Mouse (Mus musculus): ENCODE measurements at regions not wholly inside any gene's neighbourhood (a gene's known extent, or its start where the extent isn't known, plus 50 kb on each side); places are given as distances from the start of the nearest gene placed in this dataset.

DNA sequence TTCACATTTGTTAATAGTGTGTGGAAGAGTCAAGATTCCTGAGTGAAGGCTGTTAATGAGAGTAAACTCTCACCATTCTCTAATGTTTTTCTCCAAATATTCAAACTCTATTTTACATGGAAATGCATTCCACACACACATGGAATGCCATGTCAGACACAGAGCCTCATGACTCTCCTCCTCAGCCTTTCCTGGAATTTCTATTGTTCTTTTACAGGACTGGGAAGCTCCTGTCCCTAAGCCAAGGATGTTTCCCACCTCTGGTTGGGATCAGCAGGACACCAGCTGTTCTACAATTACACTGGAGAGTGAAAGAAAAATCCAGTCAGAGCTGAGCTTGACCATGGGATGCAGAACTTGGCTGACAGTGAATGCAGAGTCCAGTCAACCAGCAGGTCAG lies 309.3 kb upstream of the Rasgrp1 start:
- DNase-seq (ENCODE audit: low read depth, low spot score) (no peak), ATAC-seq (peak; percentile 45)
- no peaks in the 10 kb centered on the region for H3K27me3 ChIP-seq
- ChIA-PET POLR2A (interaction anchor here (0.9 to 1.0 kb wide), 2 partner anchors 14 to 16 kb away, joined by 3 read pairs; no protein-coding TSS in a partner anchor), CTCF (interaction anchor here (0.7 to 2.0 kb wide), 6 partner anchors 11 to 466 kb away, joined by 3 to 7 read pairs (median 4); no protein-coding TSS in a partner anchor)
- in situ Hi-C loops (cut with MboI; ENCODE audit: low pct_unique_long_range_greater_than_20kb), result loop anchor here (5.0 kb wide), 1 partner anchor 110 kb away; no protein-coding TSS in a partner anchor
- no peak for TF ChIP-seq CTCF (IDR thresholded peaks at IDR 0.05)

DNA sequence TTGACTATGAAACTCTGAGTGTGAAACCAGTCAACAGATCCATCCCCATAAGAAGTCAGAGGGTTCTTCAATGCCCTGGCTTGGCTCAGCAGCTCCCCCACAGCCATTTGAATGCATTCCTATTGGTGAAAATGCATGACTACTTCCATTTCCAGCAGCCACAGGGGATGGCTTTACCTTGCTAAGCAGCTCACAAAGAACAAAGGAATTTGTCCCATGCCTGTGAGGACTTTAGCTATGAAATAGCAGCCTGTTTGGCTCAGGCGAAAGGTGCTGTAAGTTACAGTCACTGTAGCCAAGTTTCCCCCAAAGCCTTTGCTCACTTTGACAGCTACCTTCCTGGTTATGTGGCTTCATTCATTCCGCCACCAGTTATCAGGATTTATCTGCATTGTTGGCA lies 309.8 kb upstream of the Rasgrp1 start:
- in situ Hi-C loops (cut with MboI; ENCODE audit: low pct_unique_long_range_greater_than_20kb), result loop anchor here (5.0 kb wide), 1 partner anchor 110 kb away; no protein-coding TSS in a partner anchor
- ATAC-seq (peak; percentile 59), DNase-seq (ENCODE audit: low read depth, low spot score) (no peak)
- peak; percentile 18 for TF ChIP-seq CTCF (IDR thresholded peaks at IDR 0.05)
- ChIA-PET CTCF (interaction anchor here (0.7 to 2.0 kb wide), 4 partner anchors 11 to 465 kb away, joined by 3 to 7 read pairs (median 4); no protein-coding TSS in a partner anchor), POLR2A (interaction anchor here (0.9 kb wide), 1 partner anchor 13 kb away, joined by 3 read pairs; no protein-coding TSS in a partner anchor)
- no peaks in the 10 kb centered on the region for H3K27me3 ChIP-seq

DNA sequence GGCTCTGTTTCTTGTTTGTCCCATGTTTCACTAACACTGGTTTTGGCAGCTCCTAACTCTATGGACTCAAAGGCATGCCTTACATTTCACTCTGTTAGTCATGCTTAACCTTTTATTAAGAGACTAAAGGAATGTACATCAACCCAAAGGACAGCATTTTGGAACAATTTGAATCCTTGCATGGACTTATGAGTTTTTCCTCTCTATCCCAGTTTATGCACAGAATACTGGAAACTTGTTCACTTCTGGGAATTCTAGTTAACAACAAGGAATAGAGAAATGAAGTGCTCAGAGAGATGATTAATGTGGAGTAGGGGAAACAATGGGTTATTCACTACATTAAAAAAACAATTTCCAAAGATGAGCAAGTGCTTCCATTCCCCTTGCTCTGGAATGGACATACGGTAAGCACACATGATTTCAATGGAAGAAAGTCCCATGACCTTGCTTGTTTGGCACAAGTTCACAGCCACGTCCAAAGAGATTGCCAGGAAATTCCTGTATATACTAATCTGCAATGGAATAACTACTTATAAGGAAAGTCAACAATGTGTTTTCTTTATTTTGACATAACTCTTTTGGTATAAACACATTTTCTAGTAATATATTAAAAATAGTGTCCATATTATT lies 313.9 kb upstream of the Rasgrp1 start:
- H3K27me3 ChIP-seq, result no peaks in the 10 kb centered on the region
- CTCF ChIA-PET, result no interaction called here
- TF ChIP-seq CTCF (IDR thresholded peaks at IDR 0.05), result no peak
- POLR2A ChIA-PET, result no interaction called here
- DNase-seq (ENCODE audit: low read depth, low spot score), result no peak
- in situ Hi-C loops (cut with MboI; ENCODE audit: low pct_unique_long_range_greater_than_20kb), result no loop called here
- no peak for ATAC-seq

DNA sequence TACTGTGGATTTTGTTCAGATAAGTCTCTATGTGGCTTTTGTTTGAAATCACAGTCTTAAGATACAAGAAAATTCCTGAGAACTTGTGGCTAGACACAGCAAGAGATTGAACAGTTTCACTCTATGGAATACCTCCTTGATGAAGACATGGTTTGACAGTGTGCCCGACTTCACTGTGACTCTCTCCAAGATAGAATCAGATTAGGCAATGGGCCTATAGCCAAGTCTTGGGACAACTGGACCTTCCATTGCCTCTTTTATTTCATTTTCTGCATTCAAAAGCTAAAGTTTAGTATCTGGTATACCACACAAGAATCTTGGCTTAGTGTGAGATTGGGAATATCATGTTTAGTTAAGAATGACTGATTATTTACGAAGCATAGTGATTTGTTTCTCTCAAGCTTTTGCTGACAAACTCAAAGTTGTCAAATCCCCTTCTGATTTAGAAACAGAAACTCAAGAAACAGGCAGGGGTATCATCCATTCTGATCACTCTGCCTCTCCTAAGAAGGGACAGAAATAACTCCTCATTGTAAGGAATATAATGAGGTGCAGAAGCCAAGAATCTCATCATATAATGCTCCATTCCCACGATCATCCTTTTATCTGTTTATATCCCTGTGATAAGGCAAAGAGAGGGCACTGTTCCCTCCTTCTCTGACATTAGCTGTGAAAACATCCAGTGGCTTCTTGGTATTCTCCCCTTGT lies 317.6 kb upstream of the Rasgrp1 start:
- TF ChIP-seq CTCF (IDR thresholded peaks at IDR 0.05), result no peak
- no peaks in the 10 kb centered on the region for H3K27me3 ChIP-seq
- DNase-seq (ENCODE audit: low read depth, low spot score), result no peak
- POLR2A ChIA-PET, result no interaction called here
- no peak for ATAC-seq
- in situ Hi-C loops (cut with MboI; ENCODE audit: low pct_unique_long_range_greater_than_20kb), result no loop called here
- CTCF ChIA-PET, result interaction anchor here (1.0 to 1.1 kb wide), 2 partner anchors 13 to 119 kb away, joined by 3 to 4 read pairs; no protein-coding TSS in a partner anchor

DNA sequence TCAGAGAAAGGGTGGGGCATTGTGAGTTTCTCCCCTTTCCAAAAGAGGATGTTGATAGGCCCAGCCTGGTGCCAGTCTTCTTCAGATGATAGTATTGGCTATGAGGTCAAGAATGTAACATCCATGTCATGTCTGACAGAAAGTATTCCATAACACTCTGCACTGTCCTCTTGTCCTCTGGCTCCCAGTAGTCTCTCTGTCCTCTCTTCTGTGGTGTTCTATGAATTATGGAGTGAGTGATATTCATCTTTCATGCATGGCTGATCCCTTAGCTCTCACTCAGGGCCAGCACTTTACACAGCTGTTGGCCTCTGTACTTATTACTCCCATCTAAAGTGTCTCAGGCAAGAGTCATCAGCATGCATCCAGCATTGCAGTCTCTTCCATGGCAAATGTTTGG lies 319.9 kb upstream of the Rasgrp1 start:
- ChIA-PET POLR2A (interaction anchor here (0.6 kb wide), 1 partner anchor 27 kb away, joined by 7 read pairs; no protein-coding TSS in a partner anchor), CTCF (interaction anchor here (1.5 kb wide), 1 partner anchor 118 kb away, joined by 3 read pairs; no protein-coding TSS in a partner anchor)
- ATAC-seq, result no peak

DNA sequence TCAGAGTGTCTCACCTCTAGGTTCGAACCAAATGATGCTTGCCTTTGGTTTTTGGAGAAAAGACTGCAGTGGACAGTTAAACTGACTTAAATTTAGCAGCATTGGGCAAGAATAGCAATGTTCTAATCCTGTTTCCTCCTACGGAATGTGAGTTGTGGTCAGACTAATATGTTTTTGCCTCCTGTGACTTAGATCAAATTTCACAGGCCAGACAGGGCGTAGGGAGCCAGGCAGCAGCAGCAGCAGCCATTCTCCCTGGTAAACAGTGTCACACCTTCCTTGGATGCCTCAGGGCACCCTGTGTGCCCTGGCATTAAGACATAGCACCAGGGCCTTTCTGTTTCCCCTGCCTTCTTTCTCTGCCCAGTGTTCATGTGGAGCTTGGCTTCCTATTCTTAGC lies 323.7 kb upstream of the Rasgrp1 start:
- DNase-seq (ENCODE audit: low read depth, low spot score) (peak; percentile 95), ATAC-seq (peak; percentile 89)
- ChIA-PET POLR2A (interaction anchor here (0.9 to 2.0 kb wide), 6 partner anchors 10 to 285 kb away, joined by 3 to 5 read pairs (median 4); no protein-coding TSS in a partner anchor), CTCF (interaction anchor here (1.0 to 2.9 kb wide), 5 partner anchors 10 to 205 kb away, joined by 3 to 10 read pairs (median 4); no protein-coding TSS in a partner anchor)
- in situ Hi-C loops (cut with MboI; ENCODE audit: low pct_unique_long_range_greater_than_20kb), result loop anchor here (5.0 kb wide), 4 partner anchors 136 to 446 kb away; partner anchors contain the start of gene Thbs1
- H3K27me3 ChIP-seq, result no peaks in the 10 kb centered on the region
- no peak for TF ChIP-seq CTCF (IDR thresholded peaks at IDR 0.05)

More for the DNA sequence above, 319.9 kb upstream of the Rasgrp1 start:
- TF ChIP-seq CTCF (IDR thresholded peaks at IDR 0.05), result no peak
- no peak for DNase-seq (ENCODE audit: low read depth, low spot score)
- in situ Hi-C loops (cut with MboI; ENCODE audit: low pct_unique_long_range_greater_than_20kb), result no loop called here
- H3K27me3 ChIP-seq, result no peaks in the 10 kb centered on the region

DNA sequence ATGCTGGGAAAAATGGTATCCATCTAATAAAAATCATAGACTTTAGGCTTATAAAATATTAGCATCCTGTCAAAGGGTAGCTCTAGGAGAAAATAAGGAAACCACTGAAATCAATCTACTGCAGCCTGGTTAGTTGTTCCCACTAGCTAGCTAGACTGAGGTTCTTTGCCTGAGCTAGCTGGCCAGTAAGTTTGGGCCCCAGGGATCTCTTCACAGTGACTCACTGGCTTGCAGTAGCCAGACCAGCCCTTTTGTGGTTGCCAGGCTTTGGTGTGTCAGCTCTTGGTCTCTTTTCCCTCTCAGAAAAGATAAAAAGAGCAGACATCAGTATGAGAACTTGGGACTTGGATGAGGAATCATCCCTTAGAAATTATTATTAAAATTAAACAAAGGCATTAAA lies 325.3 kb upstream of the Rasgrp1 start:
- CTCF ChIA-PET, result interaction anchor here (0.7 to 2.9 kb wide), 5 partner anchors 8 to 138 kb away, joined by 3 to 10 read pairs (median 6); no protein-coding TSS in a partner anchor
- no peak for TF ChIP-seq CTCF (IDR thresholded peaks at IDR 0.05)
- peak; percentile 53 for ATAC-seq
- no peaks in the 10 kb centered on the region for H3K27me3 ChIP-seq
- no peak for DNase-seq (ENCODE audit: low read depth, low spot score)
- in situ Hi-C loops (cut with MboI; ENCODE audit: low pct_unique_long_range_greater_than_20kb), result loop anchor here (5.0 kb wide), 4 partner anchors 134 to 444 kb away; partner anchors contain the start of gene Thbs1
- POLR2A ChIA-PET, result interaction anchor here (0.9 to 1.4 kb wide), 4 partner anchors 8 to 444 kb away, joined by 3 to 5 read pairs (median 4); partner anchors contain the start of gene Thbs1

DNA sequence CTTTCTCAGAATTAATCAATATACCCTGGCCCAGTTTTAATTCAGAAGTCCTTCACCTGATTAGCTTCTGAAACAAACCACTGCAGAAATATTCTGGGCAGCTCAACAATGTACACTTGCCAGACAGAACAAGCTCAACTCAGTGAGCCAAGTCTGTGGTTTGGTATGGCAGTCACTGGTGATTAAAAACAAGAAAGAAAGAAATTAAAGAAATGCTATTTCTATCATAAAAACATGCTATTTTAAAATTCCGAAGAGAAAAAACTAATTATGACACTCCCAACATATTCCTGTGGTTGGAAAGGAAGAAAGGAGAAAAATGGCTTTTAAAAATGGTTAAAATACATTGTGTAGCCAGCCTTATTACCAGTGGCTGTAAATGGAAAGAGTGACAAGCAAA lies 332.1 kb upstream of the Rasgrp1 start:
- DNase-seq (ENCODE audit: low read depth, low spot score), result no peak
- CTCF ChIA-PET, result interaction anchor here (0.8 kb wide), 2 partner anchors 10 to 133 kb away, joined by 3 read pairs; no protein-coding TSS in a partner anchor
- in situ Hi-C loops (cut with MboI; ENCODE audit: low pct_unique_long_range_greater_than_20kb), result no loop called here
- POLR2A ChIA-PET, result no interaction called here
- H3K27me3 ChIP-seq, result no peaks in the 10 kb centered on the region
- TF ChIP-seq CTCF (IDR thresholded peaks at IDR 0.05), result no peak
- no peak for ATAC-seq

DNA sequence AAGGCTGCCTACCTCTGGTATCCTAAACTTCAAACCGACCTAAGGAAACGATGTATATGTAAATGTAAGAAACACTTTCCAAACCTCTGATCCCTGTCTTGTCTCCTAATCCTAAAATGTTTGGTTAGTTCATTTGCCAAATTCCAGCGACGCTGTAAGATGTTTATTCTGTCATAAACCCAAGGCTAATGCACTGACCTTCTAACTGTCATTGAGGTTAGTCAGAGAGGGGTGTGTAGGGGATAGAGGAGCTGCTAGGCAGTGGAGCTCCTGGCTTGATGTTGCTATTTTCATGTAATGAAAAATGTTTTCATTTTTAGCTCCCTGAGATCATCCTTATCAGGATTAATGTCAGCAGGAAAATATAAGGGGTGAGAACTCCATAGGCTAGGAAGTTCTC lies 335.8 kb upstream of the Rasgrp1 start:
- H3K27me3 ChIP-seq, result no peaks in the 10 kb centered on the region
- ATAC-seq (no peak), DNase-seq (ENCODE audit: low read depth, low spot score) (no peak)
- in situ Hi-C loops (cut with MboI; ENCODE audit: low pct_unique_long_range_greater_than_20kb), result no loop called here
- TF ChIP-seq CTCF (IDR thresholded peaks at IDR 0.05), result no peak
- ChIA-PET CTCF (interaction anchor here (1.2 kb wide), 1 partner anchor 434 kb away, joined by 3 read pairs; the partner anchor contains the start of gene Thbs1), POLR2A (interaction anchor here (0.6 to 1.1 kb wide), 2 partner anchors 12 to 20 kb away, joined by 3 to 4 read pairs; no protein-coding TSS in a partner anchor)

DNA sequence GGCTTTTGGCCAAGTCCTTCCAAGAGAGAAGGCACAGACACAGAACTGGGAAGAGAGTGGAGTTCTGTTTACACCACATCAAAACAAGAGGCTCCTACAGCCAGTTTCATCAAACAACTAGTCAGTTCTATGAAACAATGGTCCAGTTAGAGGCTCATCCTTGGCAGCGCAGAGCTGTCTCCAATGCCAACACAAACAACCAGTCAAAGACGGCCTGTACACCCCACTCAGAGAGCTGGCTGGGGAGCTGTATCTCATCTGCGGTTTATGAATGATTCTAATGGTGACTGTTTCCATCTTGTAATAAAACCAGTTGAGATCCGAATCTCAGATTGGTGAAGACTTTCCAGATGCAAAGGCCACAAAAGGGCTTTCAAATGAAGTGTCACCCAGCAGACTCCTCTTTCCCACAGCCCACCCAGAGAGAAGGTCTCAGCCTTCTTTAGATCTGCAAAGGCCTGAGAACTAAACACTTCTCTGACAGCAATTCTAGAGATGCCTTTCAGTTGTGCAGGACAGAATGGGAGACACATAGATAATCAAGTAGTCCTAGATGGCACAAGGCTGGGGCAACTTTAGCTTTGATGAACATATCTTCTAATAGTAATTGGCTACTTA lies 343.1 kb upstream of the Rasgrp1 start:
- in situ Hi-C loops (cut with MboI; ENCODE audit: low pct_unique_long_range_greater_than_20kb), result no loop called here
- ATAC-seq (no peak), DNase-seq (ENCODE audit: low read depth, low spot score) (no peak)

More for the DNA sequence above, 343.1 kb upstream of the Rasgrp1 start:
- ChIA-PET POLR2A (no interaction called here), CTCF (no interaction called here)
- TF ChIP-seq CTCF (IDR thresholded peaks at IDR 0.05), result no peak
- H3K27me3 ChIP-seq, result no peaks in the 10 kb centered on the region
